Mouse (Mus musculus): ENCODE data around the gene Olfr975. TPM values are rescaled to one million over a fixed set of nuclear protein-coding genes. Genes with fewer than 3 reads are reported as not detected.

The Olfr975 gene
- polyA plus RNA-seq, 1 experiment from 2014 or later: not detected

DNA sequence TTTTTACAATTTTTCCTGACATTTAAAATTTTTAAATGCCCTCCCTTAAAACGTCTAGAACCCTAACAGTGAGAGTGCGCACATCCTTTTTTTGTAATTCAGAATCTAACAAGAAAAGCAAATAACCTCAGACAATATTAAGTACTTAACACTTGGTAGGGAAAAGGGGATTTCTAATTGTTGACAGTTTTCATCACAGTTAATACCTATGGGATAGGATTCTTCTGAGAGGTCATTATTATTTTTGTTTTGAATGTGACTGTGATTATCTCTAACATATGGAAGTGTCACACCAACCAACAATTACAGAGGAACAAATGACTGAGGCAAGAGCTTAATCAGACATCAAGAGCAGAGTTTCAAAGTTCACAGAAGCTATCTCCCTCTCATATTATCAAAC lies 44.8 kb downstream of the Olfr975 start, which contains the start of gene Olfr229:
Gene Olfr229 (plus strand): TSS at position 301 of the 400 bp plus-strand sequence.
- WGBS: 78% methylated on average over 2 of the region's 2 CpGs
- DNase-seq (no peak), ATAC-seq (ENCODE audit: low FRiP score, low TSS enrichment) (no peak)
- Histone ChIP-seq H3K27ac (replicated peaks; ENCODE audit: low read depth, low read length) (no peak within 1 kb of the TSS), H3K9ac (replicated peaks; ENCODE audit: low read length) (no peak within 1 kb of the TSS), H3K9me3 (ENCODE audit: control insufficient read depth, low read length) (no peaks in the 10 kb centered on the region), H3K4me3 (replicated peaks; ENCODE audit: low read depth, low read length) (no peak within 1 kb of the TSS), H3K36me3 (ENCODE audit: control insufficient read depth, insufficient read depth, low read length) (no peaks in the 10 kb centered on the region), H3K4me1 (ENCODE audit: control insufficient read depth, insufficient read depth, low read length) (no peaks in the 10 kb centered on the region), H3K4me2 (ENCODE audit: low read length) (no peak within 1 kb of the TSS), H3K27me3 (ENCODE audit: control insufficient read depth, insufficient read depth, low read length) (no peaks in the 10 kb centered on the region)

DNA sequence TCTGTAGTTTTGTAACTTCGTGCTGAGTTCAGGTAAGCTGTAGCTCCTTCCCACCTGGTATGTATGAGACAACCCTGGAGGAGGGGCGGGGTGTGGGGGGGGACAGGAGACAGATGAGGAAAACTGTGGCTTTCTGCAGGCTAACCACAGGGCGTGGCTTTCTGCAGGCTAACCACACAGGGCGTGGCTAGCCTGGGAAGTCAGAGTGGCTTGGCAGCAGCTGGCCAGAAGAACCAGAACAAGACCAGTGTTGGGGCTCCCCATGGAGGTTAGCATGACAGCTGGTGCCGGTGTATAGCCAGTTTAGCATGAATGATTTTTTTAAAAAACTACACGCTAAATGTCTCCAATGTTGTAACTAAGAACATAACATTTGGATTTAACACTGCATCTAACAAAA lies 46.7 kb downstream of the Olfr975 start:
- Histone ChIP-seq H3K9me3 (ENCODE audit: control insufficient read depth, low read length) (no peaks in the 10 kb centered on the region), H3K4me2 (ENCODE audit: low read length) (no peak overlapping the region), H3K27me3 (ENCODE audit: control insufficient read depth, insufficient read depth, low read length) (no peaks in the 10 kb centered on the region), H3K36me3 (ENCODE audit: control insufficient read depth, insufficient read depth, low read length) (no peaks in the 10 kb centered on the region), H3K4me3 (replicated peaks; ENCODE audit: low read depth, low read length) (no peak overlapping the region), H3K27ac (replicated peaks; ENCODE audit: low read depth, low read length) (no peak overlapping the region), H3K4me1 (ENCODE audit: control insufficient read depth, insufficient read depth, low read length) (no peaks in the 10 kb centered on the region), H3K9ac (replicated peaks; ENCODE audit: low read length) (no peak overlapping the region)
- DNase-seq (no peak), ATAC-seq (ENCODE audit: low FRiP score, low TSS enrichment) (no peak)
- WGBS: 81% methylated on average over 6 of the region's 6 CpGs

Other genes with a start within 250 kb of the Olfr975 start
- 0.12 TPM in 1 of 2 replicates, not detected in the other for gene Olfr149, start 244.9 kb downstream of the Olfr975 start, polyA plus RNA-seq (2014; fragmentation: Nextera tagmentation; extraction: Ambion mirVana)
- gene Olfr965, start 240.7 kb downstream of the Olfr975 start, polyA plus RNA-seq (2014; fragmentation: Nextera tagmentation; extraction: Ambion mirVana): not detected in 2 replicates
- gene Olfr150, start 221.1 kb downstream of the Olfr975 start, polyA plus RNA-seq (2014; fragmentation: Nextera tagmentation; extraction: Ambion mirVana): not detected in 2 replicates
- gene Olfr967, start 205.8 kb downstream of the Olfr975 start, polyA plus RNA-seq (2014; fragmentation: Nextera tagmentation; extraction: Ambion mirVana): not detected in 2 replicates
- not detected in 2 replicates for gene Olfr968, start 168.8 kb downstream of the Olfr975 start, polyA plus RNA-seq (2014; fragmentation: Nextera tagmentation; extraction: Ambion mirVana)
- gene Olfr969, start 161.1 kb downstream of the Olfr975 start, polyA plus RNA-seq (2014; fragmentation: Nextera tagmentation; extraction: Ambion mirVana): not detected in 2 replicates
- gene Olfr970, start 143.2 kb downstream of the Olfr975 start, polyA plus RNA-seq (2014; fragmentation: Nextera tagmentation; extraction: Ambion mirVana): not detected in 2 replicates
- not detected in 2 replicates for gene Olfr971, start 115.2 kb downstream of the Olfr975 start, polyA plus RNA-seq (2014; fragmentation: Nextera tagmentation; extraction: Ambion mirVana)
- gene Olfr972, start 85.6 kb downstream of the Olfr975 start, polyA plus RNA-seq (2014; fragmentation: Nextera tagmentation; extraction: Ambion mirVana): not detected in 2 replicates
- gene Olfr229, start 44.7 kb downstream of the Olfr975 start, polyA plus RNA-seq (2014; fragmentation: Nextera tagmentation; extraction: Ambion mirVana): not detected in 2 replicates
- gene Olfr974, start 14.5 kb downstream of the Olfr975 start, polyA plus RNA-seq (2014; fragmentation: Nextera tagmentation; extraction: Ambion mirVana): not detected in 2 replicates
- gene Olfr976, start 9.1 kb upstream of the Olfr975 start, polyA plus RNA-seq (2014; fragmentation: Nextera tagmentation; extraction: Ambion mirVana): not detected in 2 replicates
- gene Olfr978, start 40.1 kb upstream of the Olfr975 start, polyA plus RNA-seq (2014; fragmentation: Nextera tagmentation; extraction: Ambion mirVana): not detected in 2 replicates
- not detected in 2 replicates for gene Olfr979, start 51.4 kb upstream of the Olfr975 start, polyA plus RNA-seq (2014; fragmentation: Nextera tagmentation; extraction: Ambion mirVana)
- not detected in 2 replicates for gene Olfr980, start 57.5 kb upstream of the Olfr975 start, polyA plus RNA-seq (2014; fragmentation: Nextera tagmentation; extraction: Ambion mirVana)
- gene Olfr981, start 69.4 kb upstream of the Olfr975 start, polyA plus RNA-seq (2014; fragmentation: Nextera tagmentation; extraction: Ambion mirVana): not detected in 2 replicates
- gene Olfr982, start 121.8 kb upstream of the Olfr975 start, polyA plus RNA-seq (2014; fragmentation: Nextera tagmentation; extraction: Ambion mirVana): not detected in 2 replicates
- not detected in 2 replicates for gene Olfr983, start 141.5 kb upstream of the Olfr975 start, polyA plus RNA-seq (2014; fragmentation: Nextera tagmentation; extraction: Ambion mirVana)
- not detected in 2 replicates for gene Olfr984, start 162.2 kb upstream of the Olfr975 start, polyA plus RNA-seq (2014; fragmentation: Nextera tagmentation; extraction: Ambion mirVana)
- gene Olfr985, start 178.1 kb upstream of the Olfr975 start, polyA plus RNA-seq (2014; fragmentation: Nextera tagmentation; extraction: Ambion mirVana): not detected in 2 replicates
- not detected in 2 replicates for gene Tmem225, start 196.1 kb upstream of the Olfr975 start, polyA plus RNA-seq (2014; fragmentation: Nextera tagmentation; extraction: Ambion mirVana)
- gene Olfr986, start 228.9 kb upstream of the Olfr975 start, polyA plus RNA-seq (2014; fragmentation: Nextera tagmentation; extraction: Ambion mirVana): not detected in 2 replicates
- gene Zfp202, start 240.3 kb upstream of the Olfr975 start, polyA plus RNA-seq (2014; fragmentation: Nextera tagmentation; extraction: Ambion mirVana): 11.6 and 11.7 TPM in 2 replicates

All from midbrain, embryonic 14.5 days (tissue).